Mouse (Mus musculus) bone marrow, adult 2 months (tissue): ENCODE measurements at regions not wholly inside any gene's neighbourhood (a gene's known extent, or its start where the extent isn't known, plus 50 kb on each side); places are given as distances from the start of the nearest gene placed in this dataset.

Source experiments
- H3K27ac ChIP-seq: fragments of 200-500 bp; 2 replicates; pipeline ENCODE4 v1.5.1; 2012; ENCODE audit warnings: low read depth, mild to moderate bottlenecking, control low read depth, inconsistent platforms, low read length; ENCODE audit not compliant: control insufficient read depth, poor library complexity, insufficient read depth
- H3K4me1 ChIP-seq: fragments of 200-500 bp; 2 replicates; pipeline ENCODE4 v1.6.1; 2011; ENCODE audit warnings: low read length; ENCODE audit not compliant: control insufficient read depth, insufficient read depth
- H3K4me3 ChIP-seq: fragments of 200-500 bp; replicated peaks from 2 replicates; pipeline ENCODE3; 2011; ENCODE audit warnings: mild to moderate bottlenecking, low read depth, low read length, control low read depth; ENCODE audit not compliant: control insufficient read depth
- CTCF ChIP-seq: fragments of 200-500 bp; IDR thresholded peaks from 2 replicates; pipeline ENCODE4 v1.5.1; 2011; ENCODE audit warnings: low read length, control low read depth; ENCODE audit not compliant: control insufficient read depth, insufficient read depth
- POLR2A ChIP-seq: fragments of 200-500 bp; IDR thresholded peaks from 2 replicates; pipeline ENCODE4 v1.6.1; 2011; ENCODE audit warnings: low read depth, mild to moderate bottlenecking, control low read depth, low read length, borderline replicate concordance; ENCODE audit not compliant: control insufficient read depth
- WGBS: fragments of 180-500 bp; shearing (Covaris S2); methylation state at CpG from one replicate; pipeline ENCODE4 v1.1.7; 2018; 5-methylcytosine and 5-hydroxymethylcytosine counted together

GRCm38 (mm10) chr3:132029112-132029511 is 56.0 kb upstream of the Dkk2 start:
- no peak overlapping the region for H3K27ac ChIP-seq
- H3K4me1 ChIP-seq, result no peaks in the 10 kb centered on the region
- no peak overlapping the region for H3K4me3 ChIP-seq
- TF ChIP-seq POLR2A (no peak), CTCF (no peak)
- 64% methylated on average over 3 of the region's 3 CpGs for WGBS

DNA sequence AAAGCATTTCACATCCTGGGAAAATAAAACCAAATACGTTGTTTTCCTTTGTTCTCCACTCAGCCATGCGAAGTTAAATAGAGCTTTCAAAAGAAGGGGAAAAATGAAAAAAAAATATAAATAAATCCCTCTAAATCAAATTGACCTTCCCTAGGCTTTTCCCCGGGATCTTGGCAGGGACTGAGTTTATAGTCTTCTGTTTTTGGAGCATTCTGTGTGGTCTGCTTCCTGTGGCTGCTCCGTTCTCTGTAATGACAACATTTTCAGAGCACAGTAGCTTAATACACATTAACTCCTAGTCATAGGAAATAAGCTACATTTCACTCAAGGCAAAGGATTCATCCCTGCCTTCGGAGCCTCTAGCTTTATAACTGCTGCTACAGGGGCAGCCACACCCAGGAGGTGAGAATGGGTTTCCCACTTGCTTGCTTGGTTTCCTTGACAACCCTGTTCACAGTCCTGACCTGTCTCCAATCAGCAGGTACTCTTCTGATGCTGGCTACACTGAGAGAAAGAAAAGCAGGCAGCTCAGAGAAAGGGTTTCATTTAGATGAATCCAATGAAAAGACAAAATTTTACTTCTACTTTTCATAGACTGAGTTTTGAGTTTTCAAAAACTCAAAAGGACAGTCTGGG is 51.9 kb upstream of the Dkk2 start:
- no peaks in the 10 kb centered on the region; the same call in 1 of the 2 replicates for H3K4me1 ChIP-seq
- TF ChIP-seq POLR2A (no peak), CTCF (no peak)
- no peak overlapping the region for H3K27ac ChIP-seq
- 61% methylated on average over 5 of the region's 5 CpGs for WGBS
- no peak overlapping the region for H3K4me3 ChIP-seq

GRCm38 (mm10) chr3:132035176-132035575 is 49.9 kb upstream of the Dkk2 start:
- 10% methylated on average over 2 of the region's 2 CpGs for WGBS

More at GRCm38 (mm10) chr3:132035176-132035575, 49.9 kb upstream of the Dkk2 start:
- no peak overlapping the region for H3K4me3 ChIP-seq
- TF ChIP-seq CTCF (no peak), POLR2A (no peak)
- no peak overlapping the region for H3K27ac ChIP-seq
- H3K4me1 ChIP-seq, result no peaks in the 10 kb centered on the region; the same call in 1 of the 2 replicates
